Mouse (Mus musculus): ENCODE measurements at regions not wholly inside any gene's neighbourhood (a gene's known extent, or its start where the extent isn't known, plus 50 kb on each side); places are given as distances from the start of the nearest gene placed in this dataset.
"Not testable (repeated sequence)": the region's sequence is repeated elsewhere in the genome, so short reads cannot be mapped to it uniquely, and the experiment has no call there.

DNA sequence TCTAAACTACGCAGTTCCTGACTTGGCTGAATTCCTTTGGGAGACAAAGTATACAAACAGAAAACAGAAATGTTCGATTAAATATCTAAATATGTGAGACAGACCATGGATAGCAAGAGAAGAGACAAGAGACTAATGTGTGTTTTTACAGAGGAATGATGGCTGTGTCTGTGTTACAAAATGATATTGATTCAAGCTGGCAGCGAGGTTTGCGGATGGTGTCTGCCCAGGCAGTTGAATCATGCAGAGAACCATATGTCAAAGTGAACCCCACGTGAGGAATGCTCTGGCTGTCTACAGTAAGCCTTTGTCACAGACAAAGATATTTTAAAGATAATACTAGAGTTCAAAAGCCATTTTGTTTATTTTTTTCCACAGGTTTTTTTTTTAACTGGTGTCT, 320.2 kb downstream of the Grxcr1 start:
- Histone ChIP-seq H3K4me3 (no peak overlapping the region), H3K36me3 (no peaks in the 10 kb centered on the region), H3K4me1 (no peaks in the 10 kb centered on the region), H3K27ac (no peak overlapping the region), H3K9me3 (no peaks in the 10 kb centered on the region), H3K27me3 (replicated peaks) (no peaks in the 10 kb centered on the region), H3K9ac (no peak overlapping the region), H3K4me2 (replicated peaks) (no peak overlapping the region)
- 59% methylated on average over 5 of the region's 5 CpGs for WGBS
- no peak for ATAC-seq (ENCODE audit: low FRiP score, low read depth)

DNA sequence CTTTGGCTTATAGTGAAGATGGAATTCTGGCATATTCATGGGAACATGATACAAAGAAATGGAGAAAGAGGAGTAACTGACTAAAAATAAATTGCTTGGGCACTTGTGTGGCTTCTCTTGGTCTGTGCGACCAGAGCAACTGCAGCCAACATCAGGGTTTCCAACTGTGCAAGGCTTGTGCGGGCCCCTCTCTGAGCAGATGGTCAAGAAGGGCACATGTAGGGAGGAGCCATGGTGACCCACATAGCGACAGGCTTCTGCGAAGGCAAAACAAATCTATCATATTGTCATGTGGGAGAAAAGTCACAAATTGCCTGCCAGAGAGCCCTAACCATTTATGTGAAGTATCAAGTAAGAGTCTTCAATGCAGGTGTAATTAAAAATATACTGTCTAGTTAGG, 321.6 kb downstream of the Grxcr1 start:
- WGBS: 54% methylated on average over 4 of the region's 4 CpGs
- no peak overlapping the region for H3K9ac ChIP-seq
- no peak overlapping the region for H3K4me2 ChIP-seq (replicated peaks)
- no peak; the same call in 1 of the 2 replicates for ATAC-seq (ENCODE audit: low FRiP score, low read depth)
- H3K4me3 ChIP-seq: no peak overlapping the region
- no peaks in the 10 kb centered on the region for H3K9me3 ChIP-seq
- no peaks in the 10 kb centered on the region for H3K36me3 ChIP-seq
- no peak overlapping the region for H3K27ac ChIP-seq
- H3K4me1 ChIP-seq: no peaks in the 10 kb centered on the region
- H3K27me3 ChIP-seq (replicated peaks): no peaks in the 10 kb centered on the region

DNA sequence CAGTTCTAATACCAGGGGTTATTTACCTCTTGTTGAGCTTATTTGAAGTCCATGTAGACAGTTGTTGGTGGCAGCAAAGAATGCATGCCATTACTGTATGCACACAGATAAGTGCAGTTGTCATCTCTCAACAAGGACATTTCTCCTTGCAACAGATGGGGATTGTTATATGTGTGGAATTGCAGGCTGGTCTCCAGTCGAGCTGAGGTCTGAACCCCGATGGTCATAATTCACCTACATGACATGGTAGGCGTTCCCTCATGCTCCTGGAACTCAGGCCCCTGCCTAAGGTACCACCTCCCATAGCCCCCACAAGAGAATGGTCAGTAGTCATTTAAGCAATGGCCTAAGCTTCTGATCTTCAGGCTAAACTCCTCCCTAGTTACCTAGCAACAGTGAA, 322.2 kb downstream of the Grxcr1 start:
- H3K36me3 ChIP-seq; H3K4me3 ChIP-seq; H3K27ac ChIP-seq; H3K9ac ChIP-seq; H3K9me3 ChIP-seq; H3K27me3 ChIP-seq (replicated peaks); H3K4me2 ChIP-seq (replicated peaks); ATAC-seq (ENCODE audit: low FRiP score, low read depth); H3K4me1 ChIP-seq: not testable (repeated sequence)
- WGBS: 33% methylated on average over 3 of the region's 3 CpGs

DNA sequence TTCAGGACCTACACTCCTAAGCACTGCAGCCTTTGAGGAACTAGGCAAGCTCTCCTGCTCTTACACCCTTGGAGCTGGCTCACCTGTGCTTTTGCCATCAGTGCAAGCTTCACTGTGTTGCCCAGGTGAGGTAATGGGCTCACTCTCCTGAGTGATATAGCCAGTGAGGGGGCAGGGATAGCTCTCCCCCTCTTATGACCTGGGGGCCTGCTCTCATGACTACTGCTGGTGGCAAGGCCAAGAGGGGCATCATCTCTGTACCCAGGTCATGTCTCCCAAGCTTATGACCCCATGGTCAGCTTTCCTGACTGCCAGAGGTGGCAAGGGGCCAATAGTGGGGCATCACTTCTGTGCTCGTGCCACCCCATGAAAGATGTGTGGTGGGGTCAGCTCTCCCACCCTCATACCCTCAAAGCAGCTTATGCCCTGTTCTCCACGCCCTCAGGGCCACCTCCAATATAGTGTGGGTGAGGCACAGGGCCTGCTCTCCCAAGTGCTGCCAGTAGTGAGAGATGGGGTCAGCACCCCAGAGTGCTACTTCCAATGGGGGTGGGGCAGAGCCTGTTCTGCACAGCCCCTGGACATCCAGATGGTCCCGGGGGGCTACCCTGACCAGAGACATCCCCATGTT, 330.1 kb downstream of the Grxcr1 start:
- H3K36me3 ChIP-seq: no peaks in the 10 kb centered on the region
- no peaks in the 10 kb centered on the region for H3K4me1 ChIP-seq
- ATAC-seq (ENCODE audit: low FRiP score, low read depth): peak; percentile 44; the same call in 1 of the 2 replicates
- no peak overlapping the region for H3K27ac ChIP-seq
- H3K9me3 ChIP-seq: no peaks in the 10 kb centered on the region
- no peak overlapping the region for H3K9ac ChIP-seq
- no peak overlapping the region for H3K4me2 ChIP-seq (replicated peaks)
- no peak overlapping the region for H3K4me3 ChIP-seq
- no peaks in the 10 kb centered on the region for H3K27me3 ChIP-seq (replicated peaks)
- WGBS: 80% methylated on average over 3 of the region's 3 CpGs

DNA sequence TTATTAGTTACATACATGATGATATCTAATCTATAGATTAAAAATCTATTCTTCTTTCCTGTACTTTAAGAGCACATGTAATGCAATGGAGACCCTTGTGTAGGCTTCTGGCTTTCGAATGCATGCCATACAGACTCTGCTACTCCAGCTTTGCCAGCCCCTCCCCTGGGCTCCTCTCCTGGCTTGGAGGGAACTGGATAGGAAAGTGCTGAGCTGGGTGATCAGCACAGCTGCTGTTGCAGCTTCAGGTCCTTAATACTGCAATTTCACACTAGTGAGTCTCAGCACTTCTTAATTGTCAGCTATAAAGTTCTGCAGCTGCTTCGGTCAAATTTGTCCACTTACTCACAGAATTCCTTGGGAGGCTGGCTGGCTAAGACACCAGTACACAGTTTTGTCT, 341.4 kb downstream of the Grxcr1 start:
- H3K4me3 ChIP-seq: no peak overlapping the region
- no peak for ATAC-seq (ENCODE audit: low FRiP score, low read depth)
- no peaks in the 10 kb centered on the region for H3K4me1 ChIP-seq
- 75% methylated on average over 2 of the region's 2 CpGs for WGBS
- H3K36me3 ChIP-seq: no peaks in the 10 kb centered on the region
- no peak overlapping the region for H3K4me2 ChIP-seq (replicated peaks)
- no peaks in the 10 kb centered on the region for H3K9me3 ChIP-seq
- no peaks in the 10 kb centered on the region for H3K27me3 ChIP-seq (replicated peaks)
- H3K9ac ChIP-seq: no peak overlapping the region
- H3K27ac ChIP-seq: no peak overlapping the region

Measured in neural tube, embryonic 12.5 days (tissue).